Mouse (Mus musculus) hindbrain, postnatal 0 days (tissue): Measurements from ENCODE around the gene Nkpd1. TPM values are rescaled to one million over a fixed set of nuclear protein-coding genes. Genes with fewer than 3 reads are reported as not detected.
A peak's percentile ranks its signal among the peaks of the same experiment; 100 is the strongest.

Experiments used
- ATAC-seq: fragments of 200-750 bp; cut with Nextera tagmentation; 2 replicates; pipeline ENCODE4 v1.8.0; 2017; ENCODE audit warnings: mild to moderate bottlenecking, moderate TSS enrichment, moderate library complexity
- DNase-seq: peaks from one replicate; pipeline ENCODE4 v3.0.0-alpha.2; 2015; ENCODE audit warnings: low spot score
- H3K27ac ChIP-seq: fragments of 300-500 bp; sonication (generic); 2 replicates; pipeline ENCODE4 v1.5.1; 2014; ENCODE audit warnings: mild to moderate bottlenecking
- H3K27me3 ChIP-seq: fragments of 300-500 bp; sonication (generic); 2 replicates; pipeline ENCODE4 v1.6.1; 2014; ENCODE audit warnings: low read length, mixed read lengths; ENCODE audit not compliant: insufficient read depth
- H3K36me3 ChIP-seq: fragments of 300-500 bp; sonication (generic); 2 replicates; pipeline ENCODE4 v1.6.1; 2014; ENCODE audit warnings: low read length, mixed read lengths; ENCODE audit not compliant: insufficient read depth
- H3K4me1 ChIP-seq: fragments of 300-500 bp; sonication (generic); 2 replicates; pipeline ENCODE4 v1.6.1; 2014; ENCODE audit warnings: antibody characterized with exemption, low read length, mixed read lengths; ENCODE audit not compliant: insufficient read depth
- H3K4me2 ChIP-seq: fragments of 300-500 bp; sonication (generic); 2 replicates; pipeline ENCODE4 v1.6.1; 2014; ENCODE audit warnings: low read depth, mild to moderate bottlenecking, low read length, moderate library complexity, mixed read lengths
- H3K4me3 ChIP-seq: fragments of 300-500 bp; sonication (generic); 2 replicates; pipeline ENCODE4 v1.5.1; 2014; ENCODE audit warnings: low read length
- H3K9ac ChIP-seq: fragments of 300-500 bp; sonication (generic); replicated peaks from 2 replicates; pipeline ENCODE4 v1.6.1; 2014; ENCODE audit warnings: mild to moderate bottlenecking, low read length, moderate library complexity, mixed read lengths
- H3K9me3 ChIP-seq: fragments of 300-500 bp; sonication (generic); 2 replicates; pipeline ENCODE4 v1.6.1; 2016; ENCODE audit warnings: low read length, mixed read lengths
- CTCF ChIP-seq: IDR thresholded peaks from 2 replicates; pipeline ENCODE4 v1.5.1; 2016; ENCODE audit warnings: antibody characterized with exemption, control low read depth, low read depth
- WGBS: fragments of 180-500 bp; shearing (Covaris S2); extraction: QIAGEN DNeasy Blood & Tissue Kit; methylation state at CpG from one replicate; pipeline ENCODE4 v1.1.7; 2014; 5-methylcytosine and 5-hydroxymethylcytosine counted together
- polyA plus RNA-seq: library from polyadenylated mRNA; unstranded; fragments of >200 nt; fragmentation: Nextera tagmentation; extraction: Ambion mirVana; gene quantifications from 2 replicates; pipeline ENCODE4 v1.2.1, GENCODE M21; 2015
- total RNA-seq: library from RNA; depleted of rRNA; stranded (reverse); fragments of >200 nt; gene quantifications from 2 replicates; pipeline ENCODE4 v1.2.3, GENCODE M21; 2014

The Nkpd1 gene
- total and polyA plus RNA-seq, 2 experiments from 2014 or later: 1.3 to 4.4 TPM

DNA sequence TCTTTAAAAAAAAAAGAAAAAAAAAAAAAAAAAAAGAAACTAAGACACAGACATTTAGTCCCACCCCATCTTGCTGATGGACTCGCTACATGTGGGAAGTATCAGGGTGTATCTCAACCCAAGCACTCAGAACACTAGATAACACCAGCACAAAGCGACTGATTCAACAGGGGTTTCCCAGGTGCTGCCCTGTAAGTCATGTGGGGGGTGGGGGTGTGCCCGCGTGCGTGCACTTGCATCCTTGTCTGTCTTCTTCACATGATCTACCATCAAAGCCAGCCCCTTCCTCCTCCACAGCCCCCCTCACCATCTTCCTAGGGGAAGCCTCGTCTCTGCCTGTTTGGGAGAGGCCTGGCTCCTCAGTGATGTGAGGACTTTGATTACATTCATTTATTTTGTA lies 5.3 kb upstream of the Nkpd1 start:
- Histone ChIP-seq H3K4me2 (no peak overlapping the region), H3K4me1 (peaks cover 8% of the 10 kb centered on the region; the same call in 1 of the 2 replicates), H3K9me3 (no peaks in the 10 kb centered on the region), H3K27me3 (no peaks in the 10 kb centered on the region), H3K9ac (no peak overlapping the region), H3K36me3 (no peaks in the 10 kb centered on the region), H3K4me3 (no peak overlapping the region), H3K27ac (no peak overlapping the region)
- ATAC-seq: no peak
- TF ChIP-seq CTCF: no peak
- 83% methylated on average over 6 of the region's 6 CpGs for WGBS
- no peak for DNase-seq

DNA sequence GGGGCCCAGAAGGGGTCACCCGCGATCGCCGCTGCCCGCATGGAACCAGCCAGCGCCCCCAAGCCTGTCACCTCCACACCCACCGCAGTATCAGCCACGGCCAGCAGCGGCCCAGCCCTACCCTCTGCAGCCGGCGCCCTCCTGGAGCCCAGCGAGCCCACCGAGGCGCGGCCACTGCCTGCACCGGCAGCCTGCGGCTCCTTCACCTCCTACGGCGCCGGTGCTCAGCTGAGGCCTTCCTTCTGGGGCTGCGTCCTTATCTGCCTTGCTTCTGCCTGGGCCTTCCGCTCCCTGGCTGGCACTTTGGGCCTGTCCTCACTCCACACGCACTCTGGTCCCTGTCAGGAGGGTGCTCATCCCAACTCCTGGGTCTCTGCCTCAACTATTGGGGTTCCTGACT lies 2.4 kb downstream of the Nkpd1 start:
- WGBS: 10% methylated on average over 21 of the region's 23 CpGs
- ATAC-seq (no peak), DNase-seq (no peak)
- no peak for TF ChIP-seq CTCF
- H3K9me3 ChIP-seq: no peaks in the 10 kb centered on the region
- H3K27ac ChIP-seq: no peak overlapping the region
- peaks cover 30% of the 10 kb centered on the region for H3K27me3 ChIP-seq
- H3K4me1 ChIP-seq: no peaks in the 10 kb centered on the region; the same call in 1 of the 2 replicates
- H3K4me3 ChIP-seq: peak overlapping the region; percentile 12; the same call in 1 of the 2 replicates
- H3K4me2 ChIP-seq: peak overlapping the region; percentile 47
- no peaks in the 10 kb centered on the region for H3K36me3 ChIP-seq
- H3K9ac ChIP-seq: peak overlapping the region; percentile 51

- Histone ChIP-seq H3K27me3 (peaks cover 30% of the 10 kb centered on the region), H3K9me3 (no peaks in the 10 kb centered on the region)
Measured at GRCm38 (mm10) chr7:19523017-19523756, 5.5 kb downstream of the Nkpd1 start.

DNA sequence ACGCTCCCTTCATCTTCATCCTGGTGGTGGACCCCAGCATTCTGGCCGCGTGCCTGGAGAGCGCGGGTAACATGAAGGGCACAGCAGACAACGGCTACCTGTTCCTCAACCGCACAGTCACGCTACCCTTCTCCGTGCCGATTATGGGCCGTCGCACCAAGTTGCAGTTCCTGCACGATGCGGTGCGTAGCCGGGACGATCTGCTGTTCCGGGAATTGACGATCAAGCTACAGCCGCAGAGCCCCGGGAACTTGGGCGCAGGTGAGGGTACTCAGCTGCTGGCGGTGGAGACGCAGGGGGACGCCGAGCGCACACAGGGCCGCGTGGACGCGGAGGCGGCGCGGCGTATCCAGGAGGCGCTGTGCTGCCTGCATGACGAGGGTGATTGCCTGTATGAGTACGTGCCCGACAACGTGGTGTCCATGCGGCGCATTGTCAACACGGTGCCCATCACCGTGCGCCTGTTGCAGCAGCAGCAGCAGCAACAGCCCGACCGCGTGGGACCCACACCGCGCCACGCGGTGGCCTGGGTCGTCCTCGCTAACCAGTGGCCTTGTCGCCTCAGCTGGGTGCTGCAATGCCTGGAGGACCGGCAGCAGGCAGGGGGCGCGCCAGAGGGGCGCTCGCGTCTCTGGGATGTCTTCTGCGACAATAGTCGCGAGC lies 6.2 kb downstream of the Nkpd1 start:
- DNase-seq (peak; percentile 71), ATAC-seq (peak; percentile 57)
- Histone ChIP-seq H3K9ac (peak overlapping the region; percentile 33), H3K4me3 (peak overlapping the region; percentile 32), H3K4me1 (no peaks in the 10 kb centered on the region; the same call in 1 of the 2 replicates), H3K27me3 (peaks cover 24% of the 10 kb centered on the region), H3K27ac (no peak overlapping the region), H3K9me3 (no peaks in the 10 kb centered on the region), H3K4me2 (peak overlapping the region; percentile 56), H3K36me3 (0 out of 2 replicates have a peak, but pooled peaks cover 3% of the 10 kb centered on the region)
- TF ChIP-seq CTCF: peak; percentile 66
- 1% methylated on average over 62 of the region's 64 CpGs for WGBS

More at GRCm38 (mm10) chr7:19523017-19523756, 5.5 kb downstream of the Nkpd1 start:
- Histone ChIP-seq H3K4me2 (peak overlapping the region; percentile 56), H3K4me3 (peak overlapping the region; percentile 32), H3K36me3 (0 out of 2 replicates have a peak, but pooled peaks cover under 1% of the 10 kb centered on the region), H3K27ac (no peak overlapping the region), H3K9ac (peak overlapping the region; percentile 38), H3K4me1 (no peaks in the 10 kb centered on the region; the same call in 1 of the 2 replicates)
- DNase-seq (peak; percentile 31), ATAC-seq (peak; percentile 50)
- no peak for TF ChIP-seq CTCF
- 8% methylated on average over 72 of the region's 72 CpGs for WGBS

DNA sequence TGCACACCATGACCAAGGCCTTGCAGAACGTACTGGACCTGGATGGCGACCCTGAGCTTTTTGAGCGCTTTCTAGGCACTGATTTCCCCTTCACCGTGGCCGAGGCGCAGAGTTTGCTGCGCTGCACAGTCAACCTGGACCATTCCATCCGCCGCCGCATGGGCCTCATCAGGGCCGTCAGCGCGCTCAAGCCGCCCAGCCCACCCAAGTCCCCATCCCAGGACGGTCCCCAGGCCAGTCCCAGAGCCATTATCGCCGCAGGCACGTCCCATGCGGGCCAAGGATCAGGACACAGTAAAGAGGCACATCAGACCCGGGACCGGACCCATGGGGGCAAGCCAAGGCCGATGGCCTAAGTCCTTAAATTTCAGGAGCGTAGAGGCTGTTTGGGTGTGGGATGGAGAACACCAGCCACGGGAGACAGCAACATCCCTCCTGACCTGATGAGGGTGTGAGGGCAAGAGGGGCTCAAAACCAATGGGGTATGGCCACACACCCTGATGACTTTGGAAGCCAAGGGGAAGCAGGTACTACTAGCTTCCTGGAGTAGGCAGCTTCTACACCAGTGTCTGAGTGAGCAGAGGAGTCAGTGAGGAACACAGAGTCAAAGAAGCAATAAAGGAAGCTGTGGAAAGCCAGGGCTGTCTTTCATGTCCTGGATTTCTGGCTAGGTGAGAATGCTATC lies 6.9 kb downstream of the Nkpd1 start:
- WGBS: 13% methylated on average over 24 of the region's 24 CpGs

GRCm38 (mm10) chr7:19525105-19525481 lies 7.5 kb downstream of the Nkpd1 start:
- Histone ChIP-seq H3K9me3 (no peaks in the 10 kb centered on the region), H3K27me3 (peaks cover 24% of the 10 kb centered on the region), H3K36me3 (0 out of 2 replicates have a peak, but pooled peaks cover 3% of the 10 kb centered on the region), H3K4me2 (no peak overlapping the region), H3K4me3 (no peak overlapping the region), H3K27ac (no peak overlapping the region), H3K9ac (no peak overlapping the region), H3K4me1 (no peaks in the 10 kb centered on the region; the same call in 1 of the 2 replicates)
- no peak for TF ChIP-seq CTCF
- no peak for ATAC-seq
- no peak for DNase-seq
- 65% methylated on average over 2 of the region's 2 CpGs for WGBS

More for the DNA sequence above, 6.9 kb downstream of the Nkpd1 start:
- ATAC-seq (peak; percentile 13; the same call in 1 of the 2 replicates), DNase-seq (no peak)
- H3K27me3 ChIP-seq: peaks cover 24% of the 10 kb centered on the region
- no peak for TF ChIP-seq CTCF
- peak overlapping the region; percentile 32 for H3K4me3 ChIP-seq
- H3K27ac ChIP-seq: no peak overlapping the region
- H3K9me3 ChIP-seq: no peaks in the 10 kb centered on the region
- 0 out of 2 replicates have a peak overlapping the region, but pooled peaks have one; percentile 33 for H3K9ac ChIP-seq
- 0 out of 2 replicates have a peak, but pooled peaks cover 3% of the 10 kb centered on the region for H3K36me3 ChIP-seq
- H3K4me2 ChIP-seq: peak overlapping the region; percentile 56
- no peaks in the 10 kb centered on the region; the same call in 1 of the 2 replicates for H3K4me1 ChIP-seq
